Mouse (Mus musculus): ENCODE data around the gene Cyp4v3. TPM values are rescaled to one million over a fixed set of nuclear protein-coding genes. Genes with fewer than 3 reads are reported as not detected.

Cyp4v3 gene
- polyA plus RNA-seq, 1 experiment from 2014 or later, result 13.2 TPM

- no peaks in the 10 kb centered on the region for H3K4me1 ChIP-seq (ENCODE audit: insufficient read depth, low read depth, low read length)
- ATAC-seq (no peak), DNase-seq (ENCODE audit: low spot score) (no peak)
- TF ChIP-seq CTCF (IDR thresholded peaks at IDR 0.05) (no peak), EP300 (IDR thresholded peaks at IDR 0.05) (no peak)
- no peaks in the 10 kb centered on the region for H3K27me3 ChIP-seq (replicated peaks; ENCODE audit: insufficient read depth, low read length)
- no peak overlapping the region for H3K9ac ChIP-seq (replicated peaks; ENCODE audit: low read depth)
- no peaks in the 10 kb centered on the region for H3K36me3 ChIP-seq (ENCODE audit: insufficient read depth, low read length)
- no peaks in the 10 kb centered on the region for H3K9me3 ChIP-seq (ENCODE audit: low read length)
- no peak overlapping the region for H3K4me3 ChIP-seq (ENCODE audit: low read depth, low read length)
- H3K27ac ChIP-seq (ENCODE audit: low read length), result no peak overlapping the region
- 55% methylated on average over 4 of the region's 4 CpGs for WGBS
- no peak overlapping the region for H3K4me2 ChIP-seq (replicated peaks; ENCODE audit: low read depth, low read length)
These were observed 8.9 kb downstream of the Cyp4v3 start for GRCm38 (mm10) chr8:45324151-45324550.

- no peaks in the 10 kb centered on the region for H3K27me3 ChIP-seq (replicated peaks; ENCODE audit: insufficient read depth, low read length)
- no peaks in the 10 kb centered on the region for H3K9me3 ChIP-seq (ENCODE audit: low read length)
- ATAC-seq (no peak), DNase-seq (ENCODE audit: low spot score) (no peak)
- no peaks in the 10 kb centered on the region for H3K36me3 ChIP-seq (ENCODE audit: insufficient read depth, low read length)
- no peak overlapping the region for H3K4me2 ChIP-seq (replicated peaks; ENCODE audit: low read depth, low read length)
- H3K4me3 ChIP-seq (ENCODE audit: low read depth, low read length), result no peak overlapping the region
- no peaks in the 10 kb centered on the region for H3K4me1 ChIP-seq (ENCODE audit: insufficient read depth, low read depth, low read length)
- no peak for TF ChIP-seq CTCF (IDR thresholded peaks at IDR 0.05)
- no peak for TF ChIP-seq EP300 (IDR thresholded peaks at IDR 0.05)
- H3K9ac ChIP-seq (replicated peaks; ENCODE audit: low read depth), result no peak overlapping the region
- WGBS, result 71% methylated on average over 2 of the region's 2 CpGs
- no peak overlapping the region for H3K27ac ChIP-seq (ENCODE audit: low read length)
These were observed 11.7 kb downstream of the Cyp4v3 start for GRCm38 (mm10) chr8:45321365-45321764.

- 22% methylated on average over 1 of the region's 1 CpGs for WGBS
- H3K4me3 ChIP-seq (ENCODE audit: low read depth, low read length), result no peak overlapping the region
- ATAC-seq, result no peak
These were observed 12.1 kb downstream of the Cyp4v3 start for GRCm38 (mm10) chr8:45320930-45321329.

DNA sequence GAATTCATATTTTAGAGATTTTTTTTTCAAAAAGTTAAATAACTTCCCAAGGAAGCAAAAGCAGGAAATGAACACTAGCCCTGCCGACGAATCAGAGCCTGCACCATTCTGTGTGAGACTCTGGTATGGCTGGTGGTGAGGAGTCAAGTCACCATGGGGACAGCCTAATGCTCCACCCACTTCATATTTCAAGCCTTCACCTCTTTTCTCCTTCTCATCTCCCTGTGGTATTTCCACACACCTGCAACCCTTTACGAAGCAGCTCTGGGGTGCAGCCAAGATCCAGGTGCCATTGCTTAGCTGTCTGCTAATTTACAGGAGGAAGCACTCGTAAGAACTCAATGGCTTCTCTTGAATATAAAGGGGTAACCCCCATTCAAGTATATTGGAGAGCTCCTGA lies 22.0 kb downstream of the Cyp4v3 start:
- TF ChIP-seq CTCF (IDR thresholded peaks at IDR 0.05) (no peak), EP300 (IDR thresholded peaks at IDR 0.05) (peak; percentile 20; the same call in 1 of the 2 replicates)
- no peaks in the 10 kb centered on the region for H3K9me3 ChIP-seq (ENCODE audit: low read length)
- no peak overlapping the region for H3K9ac ChIP-seq (replicated peaks; ENCODE audit: low read depth)
- no peak overlapping the region for H3K27ac ChIP-seq (ENCODE audit: low read length)
- no peaks in the 10 kb centered on the region for H3K4me1 ChIP-seq (ENCODE audit: insufficient read depth, low read depth, low read length)
- ATAC-seq (peak; percentile 89), DNase-seq (ENCODE audit: low spot score) (peak; percentile 75)
- H3K27me3 ChIP-seq (replicated peaks; ENCODE audit: insufficient read depth, low read length), result no peaks in the 10 kb centered on the region
- H3K36me3 ChIP-seq (ENCODE audit: insufficient read depth, low read length), result no peaks in the 10 kb centered on the region
- no peak overlapping the region for H3K4me3 ChIP-seq (ENCODE audit: low read depth, low read length)
- no peak overlapping the region for H3K4me2 ChIP-seq (replicated peaks; ENCODE audit: low read depth, low read length)
- 36% methylated on average over 4 of the region's 4 CpGs for WGBS

More at GRCm38 (mm10) chr8:45320930-45321329, 12.1 kb downstream of the Cyp4v3 start:
- no peaks in the 10 kb centered on the region for H3K27me3 ChIP-seq (replicated peaks; ENCODE audit: insufficient read depth, low read length)
- no peaks in the 10 kb centered on the region for H3K4me1 ChIP-seq (ENCODE audit: insufficient read depth, low read depth, low read length)
- TF ChIP-seq EP300 (IDR thresholded peaks at IDR 0.05), result no peak
- no peak for TF ChIP-seq CTCF (IDR thresholded peaks at IDR 0.05)
- no peak overlapping the region for H3K4me2 ChIP-seq (replicated peaks; ENCODE audit: low read depth, low read length)
- DNase-seq (ENCODE audit: low spot score), result no peak
- H3K9me3 ChIP-seq (ENCODE audit: low read length), result no peaks in the 10 kb centered on the region
- H3K27ac ChIP-seq (ENCODE audit: low read length), result no peak overlapping the region
- H3K9ac ChIP-seq (replicated peaks; ENCODE audit: low read depth), result no peak overlapping the region
- no peaks in the 10 kb centered on the region for H3K36me3 ChIP-seq (ENCODE audit: insufficient read depth, low read length)

- WGBS, result 58% methylated on average over 13 of the region's 13 CpGs
These were observed 24.6 kb downstream of the Cyp4v3 start, which contains the start of gene Gm45753 for GRCm38 (mm10) chr8:45308366-45308765. Gm45753 (minus strand) TSS chr8:45308466.

DNA sequence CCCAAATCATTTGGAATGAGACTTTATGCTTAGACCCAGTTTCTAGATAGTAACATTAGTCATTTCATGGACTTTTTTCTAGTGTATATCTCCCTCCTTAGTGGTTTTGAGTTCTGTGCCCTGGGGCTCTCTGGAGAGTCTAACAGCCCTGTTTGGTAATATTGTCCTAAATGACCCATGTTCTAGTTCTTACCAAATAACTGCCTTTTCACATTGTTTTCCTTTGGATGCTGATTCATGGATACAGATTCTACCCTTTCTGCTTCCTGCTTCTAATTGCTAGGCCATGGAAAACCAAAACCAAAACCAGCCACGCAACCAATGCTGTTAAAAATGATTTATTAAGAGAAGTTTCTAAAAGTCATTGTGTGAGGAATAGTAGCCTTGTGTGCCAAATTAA lies 27.5 kb downstream of the Cyp4v3 start:
- Histone ChIP-seq H3K4me3 (ENCODE audit: low read depth, low read length) (no peak overlapping the region), H3K4me2 (replicated peaks; ENCODE audit: low read depth, low read length) (no peak overlapping the region), H3K9me3 (ENCODE audit: low read length) (no peaks in the 10 kb centered on the region), H3K4me1 (ENCODE audit: insufficient read depth, low read depth, low read length) (no peaks in the 10 kb centered on the region), H3K36me3 (ENCODE audit: insufficient read depth, low read length) (no peaks in the 10 kb centered on the region), H3K27me3 (replicated peaks; ENCODE audit: insufficient read depth, low read length) (no peaks in the 10 kb centered on the region), H3K27ac (ENCODE audit: low read length) (no peak overlapping the region), H3K9ac (replicated peaks; ENCODE audit: low read depth) (no peak overlapping the region)
- 84% methylated on average over 1 of the region's 1 CpGs for WGBS
- ATAC-seq, result no peak
- no peak for TF ChIP-seq CTCF (IDR thresholded peaks at IDR 0.05)
- no peak for TF ChIP-seq EP300 (IDR thresholded peaks at IDR 0.05)
- DNase-seq (ENCODE audit: low spot score), result no peak

More at GRCm38 (mm10) chr8:45308366-45308765, 24.6 kb downstream of the Cyp4v3 start, which contains the start of gene Gm45753:
- no peak for ATAC-seq
- Histone ChIP-seq H3K9me3 (ENCODE audit: low read length) (no peaks in the 10 kb centered on the region), H3K4me1 (ENCODE audit: insufficient read depth, low read depth, low read length) (no peaks in the 10 kb centered on the region), H3K36me3 (ENCODE audit: insufficient read depth, low read length) (no peaks in the 10 kb centered on the region), H3K4me2 (replicated peaks; ENCODE audit: low read depth, low read length) (no peak within 1 kb of the TSS), H3K9ac (replicated peaks; ENCODE audit: low read depth) (no peak within 1 kb of the TSS), H3K27me3 (replicated peaks; ENCODE audit: insufficient read depth, low read length) (no peaks in the 10 kb centered on the region), H3K4me3 (ENCODE audit: low read depth, low read length) (no peak within 1 kb of the TSS), H3K27ac (ENCODE audit: low read length) (no peak within 1 kb of the TSS)
- no peak for TF ChIP-seq EP300 (IDR thresholded peaks at IDR 0.05)
- TF ChIP-seq CTCF (IDR thresholded peaks at IDR 0.05), result no peak
- DNase-seq (ENCODE audit: low spot score), result no peak

GRCm38 (mm10) chr8:45304354-45304753 lies 28.7 kb downstream of the Cyp4v3 start:
- ATAC-seq, result no peak

More at GRCm38 (mm10) chr8:45304354-45304753, 28.7 kb downstream of the Cyp4v3 start:
- TF ChIP-seq CTCF (IDR thresholded peaks at IDR 0.05), result no peak
- no peak for TF ChIP-seq EP300 (IDR thresholded peaks at IDR 0.05)
- 83% methylated on average over 3 of the region's 3 CpGs for WGBS
- no peak overlapping the region for H3K4me2 ChIP-seq (replicated peaks; ENCODE audit: low read depth, low read length)
- H3K4me1 ChIP-seq (ENCODE audit: insufficient read depth, low read depth, low read length), result no peaks in the 10 kb centered on the region
- H3K9ac ChIP-seq (replicated peaks; ENCODE audit: low read depth), result no peak overlapping the region
- H3K36me3 ChIP-seq (ENCODE audit: insufficient read depth, low read length), result no peaks in the 10 kb centered on the region
- no peaks in the 10 kb centered on the region for H3K9me3 ChIP-seq (ENCODE audit: low read length)
- H3K27me3 ChIP-seq (replicated peaks; ENCODE audit: insufficient read depth, low read length), result no peaks in the 10 kb centered on the region
- no peak for DNase-seq (ENCODE audit: low spot score)
- H3K4me3 ChIP-seq (ENCODE audit: low read depth, low read length), result no peak overlapping the region
- no peak overlapping the region for H3K27ac ChIP-seq (ENCODE audit: low read length)
